Mouse (Mus musculus): Measurements from ENCODE around the gene Gm20696. TPM values are rescaled to one million over a fixed set of nuclear protein-coding genes. Genes with fewer than 3 reads are reported as not detected.

The Gm20696 gene
- polyA plus RNA-seq, 1 experiment from 2014 or later, result 1.4 TPM

DNA sequence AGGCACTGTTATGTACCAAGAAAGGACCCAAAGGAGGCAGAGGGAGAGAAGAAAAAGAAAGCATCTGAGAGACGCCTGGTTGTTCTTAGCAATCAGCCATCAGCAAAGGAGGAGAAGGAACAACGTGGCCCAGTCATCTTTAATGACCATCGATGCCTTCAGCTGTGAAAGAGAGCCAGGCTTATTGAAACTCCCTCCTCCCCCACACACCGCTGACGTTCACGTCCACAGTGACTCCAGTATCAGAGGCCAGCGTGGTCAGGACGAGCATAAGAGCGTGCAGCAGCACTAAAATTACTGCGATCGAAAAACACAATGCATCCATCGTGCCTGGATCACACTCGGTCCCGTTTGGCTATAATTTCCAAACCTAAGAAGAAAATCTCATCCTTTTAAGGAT, 367.4 kb downstream of the Gm20696 start:
- TF ChIP-seq CTCF (IDR thresholded peaks at IDR 0.05; ENCODE audit: low read depth) (no peak), EP300 (optimal IDR thresholded peaks at IDR 0.05) (no peak)
- 86% methylated on average over 14 of the region's 14 CpGs for WGBS
- ATAC-seq (ENCODE audit: low FRiP score, low TSS enrichment), result no peak

GRCm38 (mm10) chr6:99297535-99297934, 369.1 kb downstream of the Gm20696 start:
- Histone ChIP-seq H3K27ac (replicated peaks) (no peak overlapping the region), H3K27me3 (ENCODE audit: control insufficient read depth, insufficient read depth, low read length) (no peaks in the 10 kb centered on the region), H3K9me3 (ENCODE audit: control insufficient read depth, low read length) (no peaks in the 10 kb centered on the region), H3K36me3 (ENCODE audit: control insufficient read depth, insufficient read depth, low read length) (no peaks in the 10 kb centered on the region), H3K9ac (ENCODE audit: low read length) (no peak overlapping the region), H3K4me3 (ENCODE audit: low read depth, low read length) (no peak overlapping the region), H3K4me2 (replicated peaks; ENCODE audit: low read depth) (no peak overlapping the region), H3K4me1 (replicated peaks; ENCODE audit: control insufficient read depth, insufficient read depth) (no peaks in the 10 kb centered on the region)
- no peak for ATAC-seq (ENCODE audit: low FRiP score, low TSS enrichment)
- TF ChIP-seq EP300 (optimal IDR thresholded peaks at IDR 0.05) (no peak), CTCF (IDR thresholded peaks at IDR 0.05; ENCODE audit: low read depth) (no peak)
- DNase-seq (ENCODE audit: low spot score), result no peak
- WGBS, result 82% methylated on average over 5 of the region's 5 CpGs

More for the DNA sequence above, 367.4 kb downstream of the Gm20696 start:
- no peaks in the 10 kb centered on the region for H3K4me1 ChIP-seq (replicated peaks; ENCODE audit: control insufficient read depth, insufficient read depth)
- H3K27ac ChIP-seq (replicated peaks), result no peak overlapping the region
- no peaks in the 10 kb centered on the region for H3K36me3 ChIP-seq (ENCODE audit: control insufficient read depth, insufficient read depth, low read length)
- no peaks in the 10 kb centered on the region for H3K27me3 ChIP-seq (ENCODE audit: control insufficient read depth, insufficient read depth, low read length)
- H3K4me2 ChIP-seq (replicated peaks; ENCODE audit: low read depth), result no peak overlapping the region
- no peaks in the 10 kb centered on the region for H3K9me3 ChIP-seq (ENCODE audit: control insufficient read depth, low read length)
- DNase-seq (ENCODE audit: low spot score), result no peak
- no peak overlapping the region for H3K9ac ChIP-seq (ENCODE audit: low read length)
- no peak overlapping the region for H3K4me3 ChIP-seq (ENCODE audit: low read depth, low read length)

GRCm38 (mm10) chr6:99295495-99295894, 371.1 kb downstream of the Gm20696 start:
- ATAC-seq (ENCODE audit: low FRiP score, low TSS enrichment), result no peak
- Histone ChIP-seq H3K9me3 (ENCODE audit: control insufficient read depth, low read length) (no peaks in the 10 kb centered on the region), H3K4me2 (replicated peaks; ENCODE audit: low read depth) (no peak overlapping the region), H3K4me3 (ENCODE audit: low read depth, low read length) (no peak overlapping the region), H3K9ac (ENCODE audit: low read length) (no peak overlapping the region), H3K27ac (replicated peaks) (no peak overlapping the region), H3K27me3 (ENCODE audit: control insufficient read depth, insufficient read depth, low read length) (no peaks in the 10 kb centered on the region), H3K36me3 (ENCODE audit: control insufficient read depth, insufficient read depth, low read length) (no peaks in the 10 kb centered on the region), H3K4me1 (replicated peaks; ENCODE audit: control insufficient read depth, insufficient read depth) (no peaks in the 10 kb centered on the region)
- TF ChIP-seq CTCF (IDR thresholded peaks at IDR 0.05; ENCODE audit: low read depth) (no peak), EP300 (optimal IDR thresholded peaks at IDR 0.05) (no peak)
- no peak for DNase-seq (ENCODE audit: low spot score)
- 73% methylated on average over 8 of the region's 8 CpGs for WGBS

GRCm38 (mm10) chr6:99289220-99289619, 377.4 kb downstream of the Gm20696 start:
- Histone ChIP-seq H3K27me3 (ENCODE audit: control insufficient read depth, insufficient read depth, low read length) (no peaks in the 10 kb centered on the region), H3K4me2 (replicated peaks; ENCODE audit: low read depth) (no peak overlapping the region), H3K9me3 (ENCODE audit: control insufficient read depth, low read length) (no peaks in the 10 kb centered on the region), H3K36me3 (ENCODE audit: control insufficient read depth, insufficient read depth, low read length) (no peaks in the 10 kb centered on the region), H3K27ac (replicated peaks) (no peak overlapping the region), H3K4me1 (replicated peaks; ENCODE audit: control insufficient read depth, insufficient read depth) (0 out of 2 replicates have a peak, but pooled peaks cover 2% of the 10 kb centered on the region), H3K9ac (ENCODE audit: low read length) (no peak overlapping the region), H3K4me3 (ENCODE audit: low read depth, low read length) (no peak overlapping the region)
- DNase-seq (ENCODE audit: low spot score) (no peak), ATAC-seq (ENCODE audit: low FRiP score, low TSS enrichment) (no peak)
- 50% methylated on average over 4 of the region's 4 CpGs for WGBS
- no peak for TF ChIP-seq EP300 (optimal IDR thresholded peaks at IDR 0.05)
- TF ChIP-seq CTCF (IDR thresholded peaks at IDR 0.05; ENCODE audit: low read depth), result no peak

- Histone ChIP-seq H3K9ac (ENCODE audit: low read length) (no peak overlapping the region), H3K27ac (replicated peaks) (no peak overlapping the region), H3K4me2 (replicated peaks; ENCODE audit: low read depth) (no peak overlapping the region), H3K36me3 (ENCODE audit: control insufficient read depth, insufficient read depth, low read length) (no peaks in the 10 kb centered on the region), H3K4me1 (replicated peaks; ENCODE audit: control insufficient read depth, insufficient read depth) (0 out of 2 replicates have a peak, but pooled peaks cover 2% of the 10 kb centered on the region), H3K27me3 (ENCODE audit: control insufficient read depth, insufficient read depth, low read length) (no peaks in the 10 kb centered on the region), H3K4me3 (ENCODE audit: low read depth, low read length) (no peak overlapping the region), H3K9me3 (ENCODE audit: control insufficient read depth, low read length) (no peaks in the 10 kb centered on the region)
- 48% methylated on average over 3 of the region's 3 CpGs for WGBS
- no peak for TF ChIP-seq EP300 (optimal IDR thresholded peaks at IDR 0.05)
- TF ChIP-seq CTCF (IDR thresholded peaks at IDR 0.05; ENCODE audit: low read depth), result no peak
- DNase-seq (ENCODE audit: low spot score), result no peak
- ATAC-seq (ENCODE audit: low FRiP score, low TSS enrichment), result peak; percentile 53; the same call in 1 of the 2 replicates
Measured at GRCm38 (mm10) chr6:99285026-99285425, 381.6 kb downstream of the Gm20696 start.

DNA sequence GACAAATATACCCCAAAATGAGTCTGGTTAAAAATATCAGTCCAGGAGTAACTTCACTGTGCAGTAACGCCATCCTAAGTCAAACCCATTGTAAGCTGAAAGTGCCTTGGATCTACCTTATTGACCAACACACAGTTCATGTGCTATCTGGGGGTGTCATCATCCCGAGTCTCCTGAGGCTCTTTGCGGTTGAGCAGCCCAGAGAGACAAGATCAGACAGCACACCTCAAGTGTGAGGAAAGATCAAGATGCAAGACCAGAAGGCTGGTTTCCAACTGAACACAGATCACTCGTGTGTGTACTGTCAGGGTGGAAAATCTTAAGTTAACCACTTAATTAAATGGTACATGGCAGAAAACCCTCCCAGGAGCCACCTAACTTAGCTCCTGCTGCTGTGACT, 382.6 kb downstream of the Gm20696 start:
- H3K36me3 ChIP-seq (ENCODE audit: control insufficient read depth, insufficient read depth, low read length), result no peaks in the 10 kb centered on the region
- WGBS, result 67% methylated on average over 4 of the region's 4 CpGs

More for the DNA sequence above, 382.6 kb downstream of the Gm20696 start:
- ATAC-seq (ENCODE audit: low FRiP score, low TSS enrichment) (no peak), DNase-seq (ENCODE audit: low spot score) (no peak)
- Histone ChIP-seq H3K9ac (ENCODE audit: low read length) (no peak overlapping the region), H3K4me3 (ENCODE audit: low read depth, low read length) (no peak overlapping the region), H3K9me3 (ENCODE audit: control insufficient read depth, low read length) (no peaks in the 10 kb centered on the region), H3K4me2 (replicated peaks; ENCODE audit: low read depth) (no peak overlapping the region), H3K4me1 (replicated peaks; ENCODE audit: control insufficient read depth, insufficient read depth) (0 out of 2 replicates have a peak, but pooled peaks cover 2% of the 10 kb centered on the region), H3K27ac (replicated peaks) (no peak overlapping the region), H3K27me3 (ENCODE audit: control insufficient read depth, insufficient read depth, low read length) (no peaks in the 10 kb centered on the region)
- TF ChIP-seq CTCF (IDR thresholded peaks at IDR 0.05; ENCODE audit: low read depth), result no peak
- TF ChIP-seq EP300 (optimal IDR thresholded peaks at IDR 0.05), result no peak
